Mouse (Mus musculus): ENCODE results near the gene Dmpk. TPM values are rescaled to one million over a fixed set of nuclear protein-coding genes. Genes with fewer than 3 reads are reported as not detected.

The Dmpk gene
- polyA plus RNA-seq, 1 experiment from 2014 or later = 9.4 TPM

DNA sequence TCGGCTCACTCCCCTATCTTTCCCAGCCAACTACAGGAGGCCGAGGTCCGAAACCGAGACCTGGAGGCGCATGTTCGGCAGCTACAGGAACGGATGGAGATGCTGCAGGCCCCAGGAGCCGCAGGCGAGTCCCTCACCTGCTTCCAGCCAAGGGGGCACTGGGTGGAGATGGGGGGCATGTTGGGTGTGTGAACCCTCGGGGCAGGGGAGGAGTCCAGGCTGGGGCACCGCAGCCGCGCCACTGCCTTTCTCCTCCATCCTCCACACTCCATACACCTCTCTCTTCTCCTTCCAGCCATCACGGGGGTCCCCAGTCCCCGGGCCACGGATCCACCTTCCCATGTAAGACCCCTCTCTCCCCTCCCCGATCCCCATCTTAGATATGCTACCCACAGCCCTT lies 8.3 kb downstream of the Dmpk start:
- no peak for ATAC-seq (ENCODE audit: low read depth)
- Histone ChIP-seq H3K4me3 (ENCODE audit: low read depth, low read length) (no peak overlapping the region), H3K36me3 (ENCODE audit: control insufficient read depth, insufficient read depth, low read length) (peaks cover 18% of the 10 kb centered on the region; the same call in 1 of the 2 replicates), H3K4me1 (ENCODE audit: control insufficient read depth, insufficient read depth, low read length) (peaks cover 36% of the 10 kb centered on the region), H3K27ac (ENCODE audit: low read depth, low read length) (no peak overlapping the region), H3K27me3 (ENCODE audit: control insufficient read depth, insufficient read depth, low read length) (no peaks in the 10 kb centered on the region; the same call in 1 of the 2 replicates), H3K4me2 (ENCODE audit: low read depth, low read length) (no peak overlapping the region), H3K9ac (replicated peaks; ENCODE audit: low read depth, low read length) (no peak overlapping the region), H3K9me3 (ENCODE audit: control insufficient read depth, low read length) (no peaks in the 10 kb centered on the region)
- WGBS = 37% methylated on average over 13 of the region's 17 CpGs

DNA sequence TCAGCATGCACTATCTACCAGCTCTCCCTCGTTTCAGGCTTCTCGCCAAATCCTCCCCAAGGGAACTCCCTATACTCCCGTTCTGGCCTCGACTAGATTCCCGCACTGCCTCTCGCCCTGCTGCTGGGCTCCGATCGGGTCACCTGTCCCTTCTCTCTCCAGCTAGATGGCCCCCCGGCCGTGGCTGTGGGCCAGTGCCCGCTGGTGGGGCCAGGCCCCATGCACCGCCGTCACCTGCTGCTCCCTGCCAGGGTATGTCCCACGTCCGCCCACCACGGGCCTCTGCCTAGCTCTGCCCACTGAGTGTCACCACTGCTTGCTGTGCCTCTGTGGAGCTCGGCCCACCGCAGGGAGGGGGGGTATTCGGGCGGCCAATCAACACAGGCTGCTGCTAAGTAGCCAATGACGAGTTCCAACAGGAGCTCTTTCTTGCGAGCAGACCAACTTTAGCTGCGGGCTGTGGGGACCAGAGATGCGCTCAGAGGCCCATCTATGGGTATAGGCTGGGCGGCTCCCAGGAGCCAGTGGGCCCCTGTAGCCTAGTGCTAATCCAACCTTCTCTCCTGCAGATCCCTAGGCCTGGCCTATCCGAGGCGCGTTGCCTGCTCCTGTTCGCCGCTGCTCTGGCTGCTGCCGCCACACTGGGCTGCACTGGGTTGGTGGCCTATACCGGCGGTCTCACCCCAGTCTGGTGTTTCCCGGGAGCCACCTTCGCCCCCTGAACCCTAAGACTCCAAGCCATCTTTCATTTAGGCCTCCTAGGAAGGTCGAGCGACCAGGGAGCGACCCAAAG lies 8.9 kb downstream of the Dmpk start:
- Histone ChIP-seq H3K27ac (ENCODE audit: low read depth, low read length) (0 out of 2 replicates have a peak overlapping the region, but pooled peaks have one; percentile 23), H3K27me3 (ENCODE audit: control insufficient read depth, insufficient read depth, low read length) (no peaks in the 10 kb centered on the region; the same call in 1 of the 2 replicates), H3K9ac (replicated peaks; ENCODE audit: low read depth, low read length) (no peak overlapping the region), H3K36me3 (ENCODE audit: control insufficient read depth, insufficient read depth, low read length) (peaks cover 11% of the 10 kb centered on the region; the same call in 1 of the 2 replicates), H3K4me1 (ENCODE audit: control insufficient read depth, insufficient read depth, low read length) (peaks cover 36% of the 10 kb centered on the region), H3K4me2 (ENCODE audit: low read depth, low read length) (peak overlapping the region; percentile 95), H3K9me3 (ENCODE audit: control insufficient read depth, low read length) (no peaks in the 10 kb centered on the region), H3K4me3 (ENCODE audit: low read depth, low read length) (no peak overlapping the region)
- ATAC-seq (ENCODE audit: low read depth) = peak; percentile 42
- 6% methylated on average over 38 of the region's 38 CpGs for WGBS

DNA sequence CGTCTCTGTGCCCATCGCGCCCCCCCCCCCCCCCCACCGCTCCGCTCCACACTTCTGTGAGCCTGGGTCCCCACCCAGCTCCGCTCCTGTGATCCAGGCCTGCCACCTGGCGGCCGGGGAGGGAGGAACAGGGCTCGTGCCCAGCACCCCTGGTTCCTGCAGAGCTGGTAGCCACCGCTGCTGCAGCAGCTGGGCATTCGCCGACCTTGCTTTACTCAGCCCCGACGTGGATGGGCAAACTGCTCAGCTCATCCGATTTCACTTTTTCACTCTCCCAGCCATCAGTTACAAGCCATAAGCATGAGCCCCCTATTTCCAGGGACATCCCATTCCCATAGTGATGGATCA lies 9.5 kb downstream of the Dmpk start:
- peaks cover 11% of the 10 kb centered on the region; the same call in 1 of the 2 replicates for H3K36me3 ChIP-seq (ENCODE audit: control insufficient read depth, insufficient read depth, low read length)
- H3K9me3 ChIP-seq (ENCODE audit: control insufficient read depth, low read length) = no peaks in the 10 kb centered on the region
- 2% methylated on average over 10 of the region's 15 CpGs for WGBS
- no peak overlapping the region for H3K9ac ChIP-seq (replicated peaks; ENCODE audit: low read depth, low read length)
- H3K4me3 ChIP-seq (ENCODE audit: low read depth, low read length) = peak overlapping the region; percentile 48
- H3K27me3 ChIP-seq (ENCODE audit: control insufficient read depth, insufficient read depth, low read length) = no peaks in the 10 kb centered on the region; the same call in 1 of the 2 replicates
- ATAC-seq (ENCODE audit: low read depth) = peak; percentile 35; the same call in 1 of the 2 replicates
- H3K4me1 ChIP-seq (ENCODE audit: control insufficient read depth, insufficient read depth, low read length) = peaks cover 36% of the 10 kb centered on the region
- H3K4me2 ChIP-seq (ENCODE audit: low read depth, low read length) = peak overlapping the region; percentile 95
- H3K27ac ChIP-seq (ENCODE audit: low read depth, low read length) = peak overlapping the region; percentile 23; the same call in 1 of the 2 replicates

DNA sequence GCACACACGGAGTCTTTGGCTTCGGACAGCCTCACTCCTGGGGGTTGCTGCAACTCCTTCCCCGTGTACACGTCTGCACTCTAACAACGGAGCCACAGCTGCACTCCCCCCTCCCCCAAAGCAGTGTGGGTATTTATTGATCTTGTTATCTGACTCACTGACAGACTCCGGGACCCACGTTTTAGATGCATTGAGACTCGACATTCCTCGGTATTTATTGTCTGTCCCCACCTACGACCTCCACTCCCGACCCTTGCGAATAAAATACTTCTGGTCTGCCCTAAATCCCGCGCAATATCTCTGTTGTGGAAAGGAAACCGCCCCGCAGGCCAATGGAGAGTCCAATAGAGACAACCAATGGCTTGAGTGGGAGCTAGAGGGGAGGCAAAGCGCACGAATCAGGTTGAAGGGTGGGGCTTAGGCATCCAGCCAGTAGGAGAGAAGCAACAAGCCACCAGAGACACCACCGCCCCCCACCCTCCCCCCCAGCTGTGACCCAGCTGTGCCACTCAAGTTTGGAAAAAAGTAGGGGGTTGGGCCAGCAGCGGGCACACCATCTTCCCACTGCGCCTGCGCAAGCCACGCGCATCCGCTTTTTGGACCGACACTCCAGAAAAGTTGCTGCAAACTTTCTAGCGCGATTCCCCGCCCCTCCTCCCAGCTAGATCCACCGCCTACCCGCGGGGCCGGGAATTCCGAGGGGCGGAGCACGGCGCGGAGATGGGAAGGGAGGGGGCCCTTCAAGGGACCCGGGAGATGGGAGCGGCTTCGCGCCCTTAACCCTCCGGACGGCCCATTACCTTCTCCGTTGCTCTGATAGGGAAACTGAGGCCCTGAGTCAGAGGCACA lies 10.1 kb downstream of the Dmpk start:
- peak; percentile 80 for ATAC-seq (ENCODE audit: low read depth)
- 0 out of 2 replicates have a peak, but pooled peaks cover 9% of the 10 kb centered on the region for H3K36me3 ChIP-seq (ENCODE audit: control insufficient read depth, insufficient read depth, low read length)
- H3K4me3 ChIP-seq (ENCODE audit: low read depth, low read length) = peak overlapping the region; percentile 48
- peak overlapping the region; percentile 64; the same call in 1 of the 2 replicates for H3K9ac ChIP-seq (replicated peaks; ENCODE audit: low read depth, low read length)
- H3K4me1 ChIP-seq (ENCODE audit: control insufficient read depth, insufficient read depth, low read length) = peaks cover 36% of the 10 kb centered on the region
- peak overlapping the region; percentile 95 for H3K4me2 ChIP-seq (ENCODE audit: low read depth, low read length)
- peak overlapping the region; percentile 69 for H3K27ac ChIP-seq (ENCODE audit: low read depth, low read length)
- no peaks in the 10 kb centered on the region for H3K9me3 ChIP-seq (ENCODE audit: control insufficient read depth, low read length)
- H3K27me3 ChIP-seq (ENCODE audit: control insufficient read depth, insufficient read depth, low read length) = no peaks in the 10 kb centered on the region; the same call in 1 of the 2 replicates
- WGBS = under 1% methylated on average over 45 of the region's 45 CpGs

DNA sequence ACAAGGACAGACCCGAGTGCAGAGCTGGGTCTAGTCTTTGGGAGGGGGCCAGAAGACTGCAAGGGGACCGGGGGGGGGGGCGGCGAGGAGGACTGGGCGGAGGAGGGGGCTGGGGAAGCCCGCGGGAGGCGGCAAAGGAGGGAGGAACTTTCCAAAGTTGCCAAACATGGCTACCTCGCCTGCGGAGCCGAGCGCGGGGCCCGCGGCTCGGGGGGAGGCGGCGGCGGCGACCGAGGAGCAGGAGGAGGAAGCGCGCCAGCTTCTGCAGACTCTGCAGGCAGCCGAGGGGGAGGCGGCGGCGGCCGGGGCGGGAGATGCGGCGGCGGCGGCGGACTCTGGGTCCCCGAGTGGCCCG lies 10.8 kb downstream of the Dmpk start, which contains the start of gene Six5:
Gene Six5 (plus strand): TSS at position 124 of the 355 bp plus-strand sequence.
- no peak for ATAC-seq (ENCODE audit: low read depth)
- peak within 1 kb of the TSS; percentile 69 for H3K27ac ChIP-seq (ENCODE audit: low read depth, low read length)
- H3K36me3 ChIP-seq (ENCODE audit: control insufficient read depth, insufficient read depth, low read length) = 0 out of 2 replicates have a peak, but pooled peaks cover 9% of the 10 kb centered on the region
- H3K9me3 ChIP-seq (ENCODE audit: control insufficient read depth, low read length) = no peaks in the 10 kb centered on the region
- peaks cover 36% of the 10 kb centered on the region for H3K4me1 ChIP-seq (ENCODE audit: control insufficient read depth, insufficient read depth, low read length)
- peak within 1 kb of the TSS; percentile 95 for H3K4me2 ChIP-seq (ENCODE audit: low read depth, low read length)
- peak within 1 kb of the TSS; percentile 64 for H3K9ac ChIP-seq (replicated peaks; ENCODE audit: low read depth, low read length)
- 2% methylated on average over 15 of the region's 36 CpGs for WGBS
- peak within 1 kb of the TSS; percentile 48 for H3K4me3 ChIP-seq (ENCODE audit: low read depth, low read length)
- no peaks in the 10 kb centered on the region; the same call in 1 of the 2 replicates for H3K27me3 ChIP-seq (ENCODE audit: control insufficient read depth, insufficient read depth, low read length)

DNA sequence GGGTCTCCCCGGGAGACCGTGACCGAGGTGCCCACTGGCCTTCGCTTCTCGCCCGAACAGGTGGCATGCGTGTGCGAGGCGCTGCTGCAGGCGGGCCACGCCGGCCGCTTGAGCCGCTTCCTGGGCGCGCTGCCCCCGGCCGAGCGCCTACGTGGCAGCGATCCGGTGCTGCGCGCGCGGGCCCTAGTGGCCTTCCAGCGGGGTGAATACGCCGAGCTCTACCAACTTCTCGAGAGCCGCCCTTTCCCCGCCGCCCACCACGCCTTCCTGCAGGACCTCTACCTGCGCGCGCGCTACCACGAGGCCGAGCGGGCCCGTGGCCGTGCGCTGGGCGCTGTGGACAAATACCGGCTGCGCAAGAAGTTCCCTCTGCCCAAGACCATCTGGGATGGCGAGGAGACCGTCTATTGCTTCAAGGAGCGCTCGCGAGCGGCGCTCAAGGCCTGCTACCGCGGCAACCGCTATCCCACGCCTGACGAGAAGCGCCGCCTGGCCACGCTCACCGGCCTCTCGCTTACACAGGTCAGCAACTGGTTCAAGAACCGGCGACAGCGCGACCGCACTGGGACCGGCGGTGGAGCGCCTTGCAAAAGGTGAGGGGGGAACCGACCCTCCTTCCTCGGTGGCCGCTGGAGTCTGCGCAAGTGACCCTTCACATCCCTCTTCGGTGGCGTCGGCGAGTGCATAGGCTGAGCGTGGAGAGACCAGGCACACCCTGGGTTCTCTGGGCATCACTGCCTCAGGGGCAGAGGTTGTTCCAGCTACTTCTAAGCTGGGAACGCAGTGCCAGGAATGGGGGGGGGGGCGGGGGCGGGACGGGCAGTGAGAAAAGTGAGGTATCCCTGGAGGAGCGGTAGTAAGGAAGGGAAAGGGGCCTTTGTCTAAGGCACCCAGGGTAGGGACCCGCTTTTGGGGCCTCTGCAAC lies 11.4 kb downstream of the Dmpk start:
- Histone ChIP-seq H3K36me3 (ENCODE audit: control insufficient read depth, insufficient read depth, low read length) (0 out of 2 replicates have a peak, but pooled peaks cover 6% of the 10 kb centered on the region), H3K9ac (replicated peaks; ENCODE audit: low read depth, low read length) (peak overlapping the region; percentile 64), H3K4me2 (ENCODE audit: low read depth, low read length) (peak overlapping the region; percentile 95), H3K9me3 (ENCODE audit: control insufficient read depth, low read length) (no peaks in the 10 kb centered on the region), H3K27me3 (ENCODE audit: control insufficient read depth, insufficient read depth, low read length) (no peaks in the 10 kb centered on the region; the same call in 1 of the 2 replicates), H3K4me3 (ENCODE audit: low read depth, low read length) (peak overlapping the region; percentile 48), H3K27ac (ENCODE audit: low read depth, low read length) (peak overlapping the region; percentile 69), H3K4me1 (ENCODE audit: control insufficient read depth, insufficient read depth, low read length) (peaks cover 36% of the 10 kb centered on the region)
- under 1% methylated on average over 78 of the region's 87 CpGs for WGBS
- 0 out of 2 replicates have a peak, but pooled peaks have one; percentile 2 for ATAC-seq (ENCODE audit: low read depth)

DNA sequence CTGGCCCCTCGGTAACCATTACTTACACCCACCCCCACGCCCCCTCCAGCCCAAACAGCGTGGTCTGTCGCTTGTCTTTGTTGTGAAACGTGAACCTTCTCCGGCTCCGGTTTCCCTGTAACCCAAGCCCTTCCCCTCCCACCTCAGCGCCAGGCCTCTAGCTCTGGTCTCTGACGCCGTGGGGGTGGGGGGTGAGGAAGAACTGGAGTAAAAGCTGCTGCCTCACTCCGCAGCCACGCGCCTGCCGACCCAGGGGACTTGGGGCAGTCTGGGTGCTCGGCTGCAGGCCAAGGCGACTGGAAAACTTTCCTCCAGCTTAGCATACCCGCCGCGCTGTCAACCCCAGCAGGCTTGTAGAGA lies 12.1 kb downstream of the Dmpk start:
- H3K4me1 ChIP-seq (ENCODE audit: control insufficient read depth, insufficient read depth, low read length) = peaks cover 36% of the 10 kb centered on the region
- H3K27ac ChIP-seq (ENCODE audit: low read depth, low read length) = no peak overlapping the region
- WGBS = under 1% methylated on average over 19 of the region's 19 CpGs

DNA sequence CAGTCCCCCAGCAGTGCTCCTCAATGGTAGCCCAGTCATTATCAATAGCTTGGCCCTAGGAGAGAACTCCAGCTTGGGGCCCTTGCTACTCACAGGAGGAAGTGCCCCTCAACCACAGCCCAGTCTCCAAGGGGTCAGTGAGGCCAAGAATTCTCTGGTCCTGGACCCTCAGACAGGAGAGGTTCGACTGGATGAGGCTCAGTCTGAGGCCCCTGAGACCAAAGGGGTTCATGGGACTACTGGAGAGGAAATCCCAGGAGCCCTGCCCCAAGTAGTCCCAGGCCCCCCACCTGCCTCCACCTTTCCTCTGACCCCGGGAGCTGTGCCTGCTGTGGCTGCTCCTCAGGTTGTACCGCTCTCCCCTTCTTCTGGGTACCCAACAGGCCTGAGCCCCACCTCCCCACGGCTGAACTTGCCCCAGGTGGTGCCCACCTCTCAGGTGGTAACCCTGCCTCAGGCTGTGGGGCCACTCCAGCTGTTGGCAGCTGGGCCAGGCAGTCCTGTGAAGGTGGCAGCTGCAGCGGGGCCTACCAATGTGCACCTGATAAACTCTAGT lies 12.8 kb downstream of the Dmpk start:
- Histone ChIP-seq H3K4me3 (ENCODE audit: low read depth, low read length) (peak overlapping the region; percentile 48; the same call in 1 of the 2 replicates), H3K9ac (replicated peaks; ENCODE audit: low read depth, low read length) (no peak overlapping the region), H3K27me3 (ENCODE audit: control insufficient read depth, insufficient read depth, low read length) (no peaks in the 10 kb centered on the region), H3K9me3 (ENCODE audit: control insufficient read depth, low read length) (no peaks in the 10 kb centered on the region), H3K4me1 (ENCODE audit: control insufficient read depth, insufficient read depth, low read length) (peaks cover 36% of the 10 kb centered on the region), H3K4me2 (ENCODE audit: low read depth, low read length) (peak overlapping the region; percentile 95; the same call in 1 of the 2 replicates), H3K27ac (ENCODE audit: low read depth, low read length) (no peak overlapping the region), H3K36me3 (ENCODE audit: control insufficient read depth, insufficient read depth, low read length) (no peaks in the 10 kb centered on the region)
- no peak for ATAC-seq (ENCODE audit: low read depth)
- 73% methylated on average over 5 of the region's 5 CpGs for WGBS

More for the DNA sequence above, 12.1 kb downstream of the Dmpk start:
- Histone ChIP-seq H3K9me3 (ENCODE audit: control insufficient read depth, low read length) (no peaks in the 10 kb centered on the region), H3K9ac (replicated peaks; ENCODE audit: low read depth, low read length) (peak overlapping the region; percentile 64), H3K4me3 (ENCODE audit: low read depth, low read length) (peak overlapping the region; percentile 48), H3K36me3 (ENCODE audit: control insufficient read depth, insufficient read depth, low read length) (0 out of 2 replicates have a peak, but pooled peaks cover 3% of the 10 kb centered on the region), H3K27me3 (ENCODE audit: control insufficient read depth, insufficient read depth, low read length) (no peaks in the 10 kb centered on the region), H3K4me2 (ENCODE audit: low read depth, low read length) (peak overlapping the region; percentile 95)
- no peak for ATAC-seq (ENCODE audit: low read depth)

Measured in neural tube, embryonic 14.5 days (tissue).